Mouse (Mus musculus): ENCODE results near the gene Ttc21a. TPM values are rescaled to one million over a fixed set of nuclear protein-coding genes. Genes with fewer than 3 reads are reported as not detected.

The Ttc21a gene
- polyA plus RNA-seq, 1 experiment from 2014 or later, result 0.20 TPM

Other genes starting within 250 kb of the Ttc21a start
- not detected in 2 replicates for gene Scn10a, start 218.3 kb upstream of the Ttc21a start, polyA plus RNA-seq (2014; fragmentation: Nextera tagmentation; extraction: Ambion mirVana)
- 0.23 TPM in 2 replicates for gene Scn11a, start 112.2 kb upstream of the Ttc21a start, polyA plus RNA-seq (2014; fragmentation: Nextera tagmentation; extraction: Ambion mirVana)
- 61.2 and 61.4 TPM in 2 replicates for gene Wdr48, start 42.7 kb upstream of the Ttc21a start, polyA plus RNA-seq (2014; fragmentation: Nextera tagmentation; extraction: Ambion mirVana)
- 16.4 and 18.4 TPM in 2 replicates for gene Gorasp1, start within 50 bp of the Ttc21a start, polyA plus RNA-seq (2014; fragmentation: Nextera tagmentation; extraction: Ambion mirVana)
- gene Csrnp1, start 47.1 kb downstream of the Ttc21a start, polyA plus RNA-seq (2014; fragmentation: Nextera tagmentation; extraction: Ambion mirVana), result 0.34 and 0.67 TPM in 2 replicates
- gene Xirp1, start 86.0 kb downstream of the Ttc21a start, polyA plus RNA-seq (2014; fragmentation: Nextera tagmentation; extraction: Ambion mirVana), result not detected in 2 replicates
- 2.9 and 4.3 TPM in 2 replicates for gene Cx3cr1, start 132.3 kb downstream of the Ttc21a start, polyA plus RNA-seq (2014; fragmentation: Nextera tagmentation; extraction: Ambion mirVana)
- gene Ccr8, start 154.5 kb downstream of the Ttc21a start, polyA plus RNA-seq (2014; fragmentation: Nextera tagmentation; extraction: Ambion mirVana), result not detected in 2 replicates
- 33.9 and 36.7 TPM in 2 replicates for gene Slc25a38, start 172.8 kb downstream of the Ttc21a start, polyA plus RNA-seq (2014; fragmentation: Nextera tagmentation; extraction: Ambion mirVana)
- 1,378 and 1,482 TPM in 2 replicates for gene Rpsa, start 190.1 kb downstream of the Ttc21a start, polyA plus RNA-seq (2014; fragmentation: Nextera tagmentation; extraction: Ambion mirVana)
- gene Mobp, start 212.1 kb downstream of the Ttc21a start, polyA plus RNA-seq (2014; fragmentation: Nextera tagmentation; extraction: Ambion mirVana), result 0.26 and 0.82 TPM in 2 replicates